8 mouse cellular contexts compared by ENCODE assay signal in genomic region chr9:21367357-21368111, GRCm38 (mm10). TPM values are rescaled to one million over a fixed set of nuclear protein-coding genes. Genes with fewer than 3 reads are reported as not detected.
DNase-seq lines count a peak whose midpoint lies in the region; ATAC-seq and TF ChIP-seq lines count a peak whose summit lies in the region.

Gene Ilf3, plus strand, starts transcription at chr9:21367871.

- peak; percentile 94 for ATAC-seq in embryonic facial prominence, embryonic 15.5 days (ENCODE audit: insufficient number of reproducible peaks, low FRiP score, low TSS enrichment, low read depth)
- ATAC-seq in limb, embryonic 14.5 days (ENCODE audit: low FRiP score, low read depth) = peak; percentile 91
- ATAC-seq in midbrain, postnatal 0 days (ENCODE audit: low FRiP score) = peak; percentile 93

- peak within 1 kb of the TSS; percentile 74 for H3K9ac ChIP-seq in embryonic facial prominence, embryonic 15.5 days
- peak within 1 kb of the TSS; percentile 92 for H3K9ac ChIP-seq in limb, embryonic 14.5 days (ENCODE audit: low read depth, low read length, severe bottlenecking)
- peak within 1 kb of the TSS; percentile 81 for H3K9ac ChIP-seq in midbrain, postnatal 0 days (replicated peaks; ENCODE audit: low read length, poor library complexity, severe bottlenecking)

- no peak for TF ChIP-seq CTCF in bone marrow, adult 2 months (IDR thresholded peaks at IDR 0.05; ENCODE audit: control insufficient read depth, insufficient read depth, low read length)
- no peak for TF ChIP-seq CTCF in midbrain, postnatal 0 days (IDR thresholded peaks at IDR 0.05)

- peak within 1 kb of the TSS; percentile 81 for H3K4me3 ChIP-seq in bone marrow, adult 2 months (replicated peaks; ENCODE audit: control insufficient read depth, low read depth, low read length)
- peak within 1 kb of the TSS; percentile 85 for H3K4me3 ChIP-seq in embryonic facial prominence, embryonic 15.5 days (replicated peaks)
- peak within 1 kb of the TSS; percentile 80 for H3K4me3 ChIP-seq in limb, embryonic 14.5 days (replicated peaks; ENCODE audit: low read length)
- H3K4me3 ChIP-seq in midbrain, postnatal 0 days (ENCODE audit: low read depth, low read length) = peak within 1 kb of the TSS; percentile 74

- peak; percentile 31; the same call in 1 of the 2 replicates for TF ChIP-seq POLR2A in bone marrow, adult 2 months (IDR thresholded peaks at IDR 0.05; ENCODE audit: borderline replicate concordance, control insufficient read depth, low read depth, low read length)
- TF ChIP-seq POLR2A in limb, embryonic 14.5 days (IDR thresholded peaks at IDR 0.05; ENCODE audit: borderline replicate concordance, extremely low read depth, insufficient read depth, insufficient read length) = 0 out of 2 replicates have a peak, but pooled peaks have one; percentile 12

- peak within 1 kb of the TSS; percentile 79 for H3K4me2 ChIP-seq in embryonic facial prominence, embryonic 15.5 days (replicated peaks)
- H3K4me2 ChIP-seq in limb, embryonic 14.5 days (replicated peaks; ENCODE audit: low read depth, low read length, severe bottlenecking) = peak within 1 kb of the TSS; percentile 91
- peak within 1 kb of the TSS; percentile 73 for H3K4me2 ChIP-seq in midbrain, postnatal 0 days (ENCODE audit: low read depth, low read length, poor library complexity, severe bottlenecking)

- peaks cover 10% of the 10 kb centered on the region; the same call in 1 of the 2 replicates for H3K36me3 ChIP-seq in embryonic facial prominence, embryonic 15.5 days
- peaks cover 10% of the 10 kb centered on the region for H3K36me3 ChIP-seq in limb, embryonic 14.5 days (ENCODE audit: control insufficient read depth, insufficient read depth, low read length)
- H3K36me3 ChIP-seq in midbrain, postnatal 0 days (ENCODE audit: insufficient read depth, low read length) = no peaks in the 10 kb centered on the region

- H3K27me3 ChIP-seq in embryonic facial prominence, embryonic 15.5 days = 0 out of 2 replicates have a peak, but pooled peaks cover 2% of the 10 kb centered on the region
- H3K27me3 ChIP-seq in limb, embryonic 14.5 days (ENCODE audit: control insufficient read depth, insufficient read depth, low read length) = no peaks in the 10 kb centered on the region
- H3K27me3 ChIP-seq in midbrain, postnatal 0 days (ENCODE audit: insufficient read depth, low read length) = no peaks in the 10 kb centered on the region

- H3K4me1 ChIP-seq in bone marrow, adult 2 months (ENCODE audit: control insufficient read depth, insufficient read depth, low read length) = peaks cover 1% of the 10 kb centered on the region
- H3K4me1 ChIP-seq in embryonic facial prominence, embryonic 15.5 days = peaks cover 21% of the 10 kb centered on the region
- peaks cover 4% of the 10 kb centered on the region; the same call in 1 of the 2 replicates for H3K4me1 ChIP-seq in limb, embryonic 14.5 days (ENCODE audit: control insufficient read depth, insufficient read depth, low read length)
- H3K4me1 ChIP-seq in midbrain, postnatal 0 days (ENCODE audit: insufficient read depth, low read length) = peaks cover 5% of the 10 kb centered on the region; the same call in 1 of the 2 replicates

- peak within 1 kb of the TSS; percentile 63 for H3K27ac ChIP-seq in bone marrow, adult 2 months (ENCODE audit: control insufficient read depth, insufficient read depth, low read depth, low read length, poor library complexity)
- peak within 1 kb of the TSS; percentile 95 for H3K27ac ChIP-seq in embryonic facial prominence, embryonic 15.5 days (replicated peaks)
- peak within 1 kb of the TSS; percentile 88 for H3K27ac ChIP-seq in limb, embryonic 14.5 days (replicated peaks; ENCODE audit: low read depth, low read length)
- peak within 1 kb of the TSS; percentile 91 for H3K27ac ChIP-seq in midbrain, postnatal 0 days (ENCODE audit: low read depth, low read length)

- peak; percentile 100 for DNase-seq in 416B (ENCODE audit: low read depth)
- peak; percentile 100 for DNase-seq in heart, adult 8-10 months (ENCODE audit: low spot score)
- DNase-seq in kidney, adult 9 months = peak; percentile 100
- peak; percentile 100 for DNase-seq in limb, embryonic 14.5 days (ENCODE audit: low spot score)
- peak; percentile 100 for DNase-seq in midbrain, postnatal 0 days (ENCODE audit: low spot score)
- DNase-seq in spleen, postnatal 14 days (ENCODE audit: low spot score in 2 of 2) = peak; percentile 97 to 99

- no peaks in the 10 kb centered on the region for H3K9me3 ChIP-seq in embryonic facial prominence, embryonic 15.5 days (replicated peaks)
- H3K9me3 ChIP-seq in limb, embryonic 14.5 days (ENCODE audit: control insufficient read depth, low read length) = no peaks in the 10 kb centered on the region
- H3K9me3 ChIP-seq in midbrain, postnatal 0 days (ENCODE audit: low read length) = no peaks in the 10 kb centered on the region

- WGBS in bone marrow, adult 2 months = under 1% methylated on average over 66 of the region's 66 CpGs
- under 1% methylated on average over 59 of the region's 66 CpGs for whole genome bisulfite sequencing in embryonic facial prominence, embryonic 15.5 days
- under 1% methylated on average over 48 of the region's 66 CpGs for WGBS in limb, embryonic 14.5 days
- WGBS in midbrain, postnatal 0 days = under 1% methylated on average over 57 of the region's 66 CpGs

RNA-seq across cellular contexts. Expression of gene Ilf3, which starts in this region (rescaled TPM):
- polyA plus RNA-seq in bone marrow, adult 2 months (2011; ENCODE audit: insufficient read depth, insufficient read length, low replicate concordance, missing spikeins) = 24.2 and 40.1 TPM in 2 replicates
- 179 and 180 TPM in 2 replicates for polyA plus RNA-seq in embryonic facial prominence, embryonic 15.5 days (2015; fragmentation: Nextera tagmentation; extraction: Ambion mirVana)
- 10 to 100 TPM; 28.2 to 31.4 (median 29.8) TPM for total RNA-seq in heart, adult 8-10 months (2022)
- polyA plus RNA-seq in limb, embryonic 14.5 days (2012; rRNA removed) = 180 and 195 TPM in 2 replicates
- 174 and 201 TPM in 2 replicates for polyA plus RNA-seq in limb, embryonic 14.5 days (2014; fragmentation: Nextera tagmentation; extraction: Ambion mirVana)
- 105 and 114 TPM in 2 replicates for total RNA-seq in midbrain, postnatal 0 days (2014; rRNA removed)
- polyA plus RNA-seq in midbrain, postnatal 0 days (2015; fragmentation: Nextera tagmentation; extraction: Ambion mirVana) = 198 and 201 TPM in 2 replicates

Comparison
In these comparisons a context has a peak if more than half of its experiments do, and no peak if none do; other contexts are left out.
1. Peak in every context shown above with its lines: DNase-seq, ATAC-seq, H3K4me3 ChIP-seq and H3K27ac ChIP-seq.